In genomic region chr10:99097374-99097773, GRCm38 (mm10) we compare ENCODE assay signal across 10 mouse cellular contexts. TPM values are rescaled to one million over a fixed set of nuclear protein-coding genes. Genes with fewer than 3 reads are reported as not detected.
A peak's percentile ranks its signal among the peaks of the same experiment; 100 is the strongest.
DNase-seq lines count a peak whose midpoint lies in the region; ATAC-seq and TF ChIP-seq lines count a peak whose summit lies in the region.
"Had no signal": no experiment of that assay in that cellular context is flagged by ENCODE, and none has a peak within 500 bp of the region (broad histone marks: within the 10 kb centered on the region; RNA-seq: fewer than 3 reads in every experiment).

No protein-coding gene starts in this region.

- no peak for TF ChIP-seq POLR2A in thymus, adult 2 months (IDR thresholded peaks at IDR 0.05; ENCODE audit: control insufficient read depth, extremely low read depth, insufficient read depth, low read length, poor library complexity)

- H3K4me1 ChIP-seq in heart, embryonic 12.5 days (replicated peaks) = no peaks in the 10 kb centered on the region
- no peaks in the 10 kb centered on the region for H3K4me1 ChIP-seq in thymus, adult 2 months (replicated peaks; ENCODE audit: control insufficient read depth, insufficient read depth, low read length)
- H3K4me1 ChIP-seq in forebrain, embryonic 16.5 days (replicated peaks; ENCODE audit: control insufficient read depth, insufficient read depth, low read length) = no peaks in the 10 kb centered on the region
- H3K4me1 ChIP-seq: heart, embryonic 15.5 days had no signal

- H3K4me3 ChIP-seq in heart, embryonic 12.5 days = no peak overlapping the region
- H3K4me3 ChIP-seq in thymus, adult 2 months (ENCODE audit: control insufficient read depth, insufficient read depth, low read length) = no peak overlapping the region
- H3K4me3 ChIP-seq in forebrain, embryonic 16.5 days (replicated peaks; ENCODE audit: low read length) = no peak overlapping the region
- H3K4me3 ChIP-seq: heart, embryonic 15.5 days had no signal

- peak; percentile 40 to 65 for DNase-seq in heart, adult 18-20 months
- DNase-seq in thymus, adult 2 months = peak; percentile 71
- DNase-seq in thymus, adult 18-20 months = no peak
- DNase-seq in cerebellum, adult 9-10 months = peak; percentile 46
- DNase-seq in left cerebral cortex, postnatal 14 days (ENCODE audit: low spot score in 2 of 2) = peak; percentile 60 to 66
- DNase-seq in right cerebral cortex, postnatal 14 days = peak; percentile 42

- H3K27ac ChIP-seq in heart, embryonic 12.5 days (ENCODE audit: poor library complexity, severe bottlenecking) = no peak overlapping the region
- no peak overlapping the region for H3K27ac ChIP-seq in thymus, adult 2 months (ENCODE audit: control insufficient read depth, insufficient read depth, low read length)
- H3K27ac ChIP-seq in forebrain, embryonic 16.5 days (ENCODE audit: low read length) = no peak overlapping the region
- H3K27ac ChIP-seq: heart, embryonic 15.5 days; macrophage had no signal

- TF ChIP-seq CTCF in thymus, adult 2 months (IDR thresholded peaks at IDR 0.05; ENCODE audit: borderline replicate concordance, control insufficient read depth, extremely low read depth, insufficient read depth, low read length, poor library complexity) = no peak

- intact Hi-C loops in left cerebral cortex, postnatal 14 days (cut with DNase I) = no loop called here

- no peak for ATAC-seq in heart, embryonic 12.5 days (ENCODE audit: insufficient number of reproducible peaks, low FRiP score)
- ATAC-seq in forebrain, embryonic 16.5 days = no peak; the same call in 1 of the 2 replicates

- H3K9ac ChIP-seq in heart, embryonic 12.5 days = no peak overlapping the region
- no peak overlapping the region for H3K9ac ChIP-seq in forebrain, embryonic 16.5 days (replicated peaks; ENCODE audit: low read depth, low read length)
- H3K9ac ChIP-seq: heart, embryonic 15.5 days had no signal

- H3K4me2 ChIP-seq in heart, embryonic 12.5 days = no peak overlapping the region
- H3K4me2 ChIP-seq in forebrain, embryonic 16.5 days (ENCODE audit: low read length) = no peak overlapping the region
- H3K4me2 ChIP-seq: heart, embryonic 15.5 days had no signal

- H3K36me3 ChIP-seq in heart, embryonic 12.5 days = no peaks in the 10 kb centered on the region
- H3K36me3 ChIP-seq in thymus, adult 2 months (ENCODE audit: control insufficient read depth, insufficient read depth, low read length) = no peaks in the 10 kb centered on the region
- no peaks in the 10 kb centered on the region for H3K36me3 ChIP-seq in forebrain, embryonic 16.5 days (ENCODE audit: control insufficient read depth, insufficient read depth)
- H3K36me3 ChIP-seq: heart, embryonic 15.5 days had no signal

- WGBS in heart, embryonic 12.5 days = 71% methylated on average over 10 of the region's 10 CpGs
- 52% methylated on average over 10 of the region's 10 CpGs for WGBS in thymus, adult 2 months
- WGBS in forebrain, embryonic 16.5 days = 75% methylated on average over 10 of the region's 10 CpGs

- no peaks in the 10 kb centered on the region for H3K9me3 ChIP-seq in heart, embryonic 12.5 days (replicated peaks)
- no peaks in the 10 kb centered on the region for H3K9me3 ChIP-seq in forebrain, embryonic 16.5 days (ENCODE audit: control insufficient read depth, low read length)
- H3K9me3 ChIP-seq: heart, embryonic 15.5 days had no signal

- H3K27me3 ChIP-seq in heart, embryonic 12.5 days (replicated peaks) = no peaks in the 10 kb centered on the region
- no peaks in the 10 kb centered on the region for H3K27me3 ChIP-seq in thymus, adult 2 months (ENCODE audit: control insufficient read depth, insufficient read depth, low read length)
- no peaks in the 10 kb centered on the region for H3K27me3 ChIP-seq in forebrain, embryonic 16.5 days (replicated peaks; ENCODE audit: control insufficient read depth, insufficient read depth, low read length)
- H3K27me3 ChIP-seq: heart, embryonic 15.5 days had no signal

RNA-seq across cellular contexts. Expression of gene Poc1b, which starts 9.5 kb away (rescaled TPM):
- total RNA-seq in heart, adult 18-20 months (2021) = 1 to 10 TPM; 6.4 to 8.7 TPM
- 11.2 and 12.0 TPM in 2 replicates for polyA plus RNA-seq in heart, embryonic 12.5 days (2016; fragmentation: Nextera tagmentation; extraction: Ambion mirVana)
- polyA plus RNA-seq in thymus, adult 2 months (2012; rRNA removed) = 11.0 and 11.4 TPM in 2 replicates
- 1 to 10 TPM; 5.7 to 7.4 TPM for total RNA-seq in left cerebral cortex, postnatal 14 days (2021)
- 14.1 and 18.6 TPM in 2 replicates for polyA plus RNA-seq in forebrain, embryonic 16.5 days (2015; fragmentation: Nextera tagmentation; extraction: Ambion mirVana)

RNA-seq across cellular contexts. Expression of gene Galnt4, which starts 10.6 kb away (rescaled TPM):
- 1 to 10 TPM; 2.1 to 2.7 TPM for total RNA-seq in heart, adult 18-20 months (2021)
- polyA plus RNA-seq in heart, embryonic 12.5 days (2016; fragmentation: Nextera tagmentation; extraction: Ambion mirVana) = 8.4 and 8.6 TPM in 2 replicates
- polyA plus RNA-seq in thymus, adult 2 months (2012; rRNA removed) = 4.2 and 4.6 TPM in 2 replicates
- 1 to 10 TPM; 2.9 to 3.7 TPM for total RNA-seq in left cerebral cortex, postnatal 14 days (2021)
- polyA plus RNA-seq in forebrain, embryonic 16.5 days (2015; fragmentation: Nextera tagmentation; extraction: Ambion mirVana) = 3.2 TPM in 2 replicates

RNA-seq across cellular contexts. Expression of gene Phxr2, which starts 28.8 kb away (rescaled TPM):
- not detected for total RNA-seq in heart, adult 18-20 months (2021)
- not detected in 2 replicates for polyA plus RNA-seq in heart, embryonic 12.5 days (2016; fragmentation: Nextera tagmentation; extraction: Ambion mirVana)
- polyA plus RNA-seq in thymus, adult 2 months (2012; rRNA removed) = 0.57 and 0.74 TPM in 2 replicates
- total RNA-seq in left cerebral cortex, postnatal 14 days (2021) = not detected
- 0.18 TPM in 1 of 2 replicates, not detected in the other for polyA plus RNA-seq in forebrain, embryonic 16.5 days (2015; fragmentation: Nextera tagmentation; extraction: Ambion mirVana)
- polyA plus RNA-seq: heart, embryonic 15.5 days; macrophage had no signal

Comparison
In these comparisons a context has a peak if more than half of its experiments do, and no peak if none do; other contexts are left out.
1. DNase-seq: peak in heart, adult 18-20 months (2 of 2), thymus, adult 2 months (single experiment), cerebellum, adult 9-10 months (single experiment), left cerebral cortex, postnatal 14 days (2 of 2) and right cerebral cortex, postnatal 14 days (single experiment); none in thymus, adult 18-20 months (0 of 2).